ENCODE assay signal across 8 mouse cellular contexts in genomic region chr9:103364601-103365289, GRCm38 (mm10). TPM values are rescaled to one million over a fixed set of nuclear protein-coding genes. Genes with fewer than 3 reads are reported as not detected.
DNase-seq lines count a peak whose midpoint lies in the region; ATAC-seq and TF ChIP-seq lines count a peak whose summit lies in the region.

No protein-coding gene starts in this region.

- TF ChIP-seq EP300 in heart, postnatal 0 days (IDR thresholded peaks at IDR 0.05; ENCODE audit: low read depth): no peak

- H3K9me3 ChIP-seq in forebrain, embryonic 11.5 days (ENCODE audit: control insufficient read depth, low read length): no peaks in the 10 kb centered on the region
- no peaks in the 10 kb centered on the region for H3K9me3 ChIP-seq in heart, postnatal 0 days (replicated peaks; ENCODE audit: control insufficient read depth, low read length)
- no peaks in the 10 kb centered on the region for H3K9me3 ChIP-seq in neural tube, embryonic 13.5 days

- H3K4me1 ChIP-seq in forebrain, embryonic 11.5 days (replicated peaks; ENCODE audit: control insufficient read depth, insufficient read depth, low read length): peaks cover 3% of the 10 kb centered on the region
- peaks cover 30% of the 10 kb centered on the region for H3K4me1 ChIP-seq in heart, postnatal 0 days (ENCODE audit: control insufficient read depth, insufficient read depth)
- peaks cover 29% of the 10 kb centered on the region for H3K4me1 ChIP-seq in neural tube, embryonic 13.5 days (replicated peaks)

- WGBS in forebrain, embryonic 11.5 days: 4% methylated on average over 63 of the region's 94 CpGs
- WGBS in heart, postnatal 0 days: under 1% methylated on average over 67 of the region's 94 CpGs
- WGBS in neural tube, embryonic 13.5 days: 1% methylated on average over 77 of the region's 94 CpGs

- peak overlapping the region; percentile 96 for H3K9ac ChIP-seq in forebrain, embryonic 11.5 days (ENCODE audit: low read length)
- H3K9ac ChIP-seq in heart, postnatal 0 days (replicated peaks; ENCODE audit: low read depth, low read length): peak overlapping the region; percentile 91
- peak overlapping the region; percentile 91 for H3K9ac ChIP-seq in neural tube, embryonic 13.5 days

- peak overlapping the region; percentile 95 for H3K27ac ChIP-seq in forebrain, embryonic 11.5 days (ENCODE audit: low read depth, low read length)
- H3K27ac ChIP-seq in heart, postnatal 0 days (ENCODE audit: low read depth): peak overlapping the region; percentile 99
- H3K27ac ChIP-seq in neural tube, embryonic 13.5 days (replicated peaks): peak overlapping the region; percentile 95

- no peak for TF ChIP-seq CTCF in heart, postnatal 0 days (IDR thresholded peaks at IDR 0.05; ENCODE audit: low read depth)

- ATAC-seq in forebrain, embryonic 11.5 days (replicated peaks; ENCODE audit: low FRiP score): peak; percentile 40
- peak; percentile 24 for ATAC-seq in heart, postnatal 0 days (ENCODE audit: insufficient read depth, low read depth)
- ATAC-seq in neural tube, embryonic 13.5 days (ENCODE audit: low read depth): peak; percentile 54

- H3K27me3 ChIP-seq in forebrain, embryonic 11.5 days (ENCODE audit: control insufficient read depth, insufficient read depth, low read length): no peaks in the 10 kb centered on the region
- H3K27me3 ChIP-seq in heart, postnatal 0 days (ENCODE audit: control insufficient read depth, insufficient read depth, low read length): no peaks in the 10 kb centered on the region
- H3K27me3 ChIP-seq in neural tube, embryonic 13.5 days: no peaks in the 10 kb centered on the region

- no peaks in the 10 kb centered on the region for H3K36me3 ChIP-seq in forebrain, embryonic 11.5 days (ENCODE audit: control insufficient read depth, insufficient read depth, low read length)
- H3K36me3 ChIP-seq in heart, postnatal 0 days (replicated peaks; ENCODE audit: control insufficient read depth, insufficient read depth, low read length): peaks cover 26% of the 10 kb centered on the region
- H3K36me3 ChIP-seq in neural tube, embryonic 13.5 days: peaks cover 14% of the 10 kb centered on the region

- H3K4me3 ChIP-seq in forebrain, embryonic 11.5 days (ENCODE audit: low read depth, low read length): peak overlapping the region; percentile 88
- H3K4me3 ChIP-seq in heart, postnatal 0 days (ENCODE audit: low read depth, low read length): peak overlapping the region; percentile 74
- H3K4me3 ChIP-seq in neural tube, embryonic 13.5 days: peak overlapping the region; percentile 87

- peak; percentile 76 to 79 for DNase-seq in B cell, adult 2 months
- peak; percentile 86 for DNase-seq in adrenal gland, postnatal 14 days
- DNase-seq in forebrain, embryonic 11.5 days (ENCODE audit: low spot score): no peak
- DNase-seq in heart, postnatal 0 days (ENCODE audit: low spot score): peak; percentile 55
- peak; percentile 72 to 86 for DNase-seq in kidney, postnatal 36 days
- DNase-seq in lung, adult 18-20 months: peak; percentile 68 to 73
- peak; percentile 78 for DNase-seq in testis, postnatal 14 days (ENCODE audit: low spot score)

- H3K4me2 ChIP-seq in forebrain, embryonic 11.5 days (ENCODE audit: low read depth, low read length, severe bottlenecking): peak overlapping the region; percentile 90
- H3K4me2 ChIP-seq in heart, postnatal 0 days (ENCODE audit: low read depth, low read length): peak overlapping the region; percentile 76
- H3K4me2 ChIP-seq in neural tube, embryonic 13.5 days: peak overlapping the region; percentile 93

RNA-seq across cellular contexts. Expression of gene Cdv3, which starts 0.9 kb away (rescaled TPM):
- 193 and 208 TPM in 2 replicates for total RNA-seq in adrenal gland, postnatal 14 days (2021)
- polyA plus RNA-seq in forebrain, embryonic 11.5 days (2014; fragmentation: Nextera tagmentation; extraction: Ambion mirVana): 150 and 153 TPM in 2 replicates
- total RNA-seq in heart, postnatal 0 days (2014; rRNA removed; ENCODE audit: low replicate concordance): 81.1 and 152 TPM in 2 replicates
- polyA plus RNA-seq in heart, postnatal 0 days (2015; fragmentation: Nextera tagmentation; extraction: Ambion mirVana): 55.7 and 63.0 TPM in 2 replicates
- polyA plus RNA-seq in neural tube, embryonic 13.5 days (2015; fragmentation: Nextera tagmentation; extraction: Ambion mirVana): 78.1 and 88.3 TPM in 2 replicates

RNA-seq across cellular contexts. Expression of gene Topbp1, which starts 59.7 kb away (rescaled TPM):
- 41.9 and 47.4 TPM in 2 replicates for total RNA-seq in adrenal gland, postnatal 14 days (2021)
- 107 and 119 TPM in 2 replicates for polyA plus RNA-seq in forebrain, embryonic 11.5 days (2014; fragmentation: Nextera tagmentation; extraction: Ambion mirVana)
- total RNA-seq in heart, postnatal 0 days (2014; rRNA removed; ENCODE audit: low replicate concordance): 29.7 and 33.9 TPM in 2 replicates
- polyA plus RNA-seq in heart, postnatal 0 days (2015; fragmentation: Nextera tagmentation; extraction: Ambion mirVana): 14.2 and 15.0 TPM in 2 replicates
- polyA plus RNA-seq in neural tube, embryonic 13.5 days (2015; fragmentation: Nextera tagmentation; extraction: Ambion mirVana): 20.6 and 24.6 TPM in 2 replicates

RNA-seq across cellular contexts. Expression of gene 1300017J02Rik, which starts 59.9 kb away (rescaled TPM):
- 3.2 and 39.5 TPM in 2 replicates for total RNA-seq in adrenal gland, postnatal 14 days (2021)
- 2.5 and 2.9 TPM in 2 replicates for polyA plus RNA-seq in forebrain, embryonic 11.5 days (2014; fragmentation: Nextera tagmentation; extraction: Ambion mirVana)
- not detected in 2 replicates for total RNA-seq in heart, postnatal 0 days (2014; rRNA removed; ENCODE audit: low replicate concordance)
- 1.3 and 1.4 TPM in 2 replicates for polyA plus RNA-seq in heart, postnatal 0 days (2015; fragmentation: Nextera tagmentation; extraction: Ambion mirVana)
- polyA plus RNA-seq in neural tube, embryonic 13.5 days (2015; fragmentation: Nextera tagmentation; extraction: Ambion mirVana): 1.4 and 1.6 TPM in 2 replicates
